Mouse (Mus musculus) cerebellum, adult 11-12 months (tissue): ENCODE measurements around the gene Eif1ax.
A peak's percentile ranks its signal among the peaks of the same experiment; 100 is the strongest.
"Not testable (repeated sequence)": the region's sequence is repeated elsewhere in the genome, so short reads cannot be mapped to it uniquely, and the experiment has no call there.

Source experiments
- DNase-seq: peaks from one replicate; pipeline ENCODE4 v3.0.0; 2022

The Eif1ax gene

GRCm38 (mm10) chrX:159371831-159372752 lies at the start of gene Eif1ax:
Gene Eif1ax (plus strand): TSS chrX:159372178.
- peak; percentile 75 for DNase-seq

GRCm38 (mm10) chrX:159364506-159364905 lies 7.5 kb upstream of the Eif1ax start:
- no peak for DNase-seq

- DNase-seq = no peak
Observed at GRCm38 (mm10) chrX:159372753-159373144, 771 bp downstream of the Eif1ax start.

- no peak for DNase-seq
Observed at GRCm38 (mm10) chrX:159387105-159387504, 15.1 kb downstream of the Eif1ax start.

GRCm38 (mm10) chrX:159388953-159389352 lies 17.0 kb downstream of the Eif1ax start:
- DNase-seq = no peak

GRCm38 (mm10) chrX:159390347-159390962 lies 18.5 kb downstream of the Eif1ax start:
- no peak for DNase-seq

- no peak for DNase-seq
Observed at GRCm38 (mm10) chrX:159391239-159391638, 19.3 kb downstream of the Eif1ax start.

GRCm38 (mm10) chrX:159409253-159409652 lies 37.3 kb downstream of the Eif1ax start:
- peak; percentile 15 for DNase-seq

- DNase-seq = peak; percentile 71
Observed at GRCm38 (mm10) chrX:159414130-159414828, 42.3 kb downstream of the Eif1ax start, which contains the start of gene Map7d2. Gene Map7d2 (plus strand): TSS chrX:159414572.

- peak; percentile 53 for DNase-seq
Observed at GRCm38 (mm10) chrX:159414829-159415673, 43.1 kb downstream of the Eif1ax start.

GRCm38 (mm10) chrX:159430507-159430906 lies 58.5 kb downstream of the Eif1ax start:
- DNase-seq = not testable (repeated sequence)
